Mouse (Mus musculus) cortical plate, adult 2 months (tissue): ENCODE data around the gene Ero1lb.
"Not testable (repeated sequence)": the region's sequence is repeated elsewhere in the genome, so short reads cannot be mapped to it uniquely, and the experiment has no call there.

Experiments used
- CTCF ChIP-seq: fragments of 200-500 bp; IDR thresholded peaks from 2 replicates; pipeline ENCODE4 v1.5.1; 2011; ENCODE audit warnings: mild to moderate bottlenecking, control low read depth, low read length; ENCODE audit not compliant: insufficient read depth; ENCODE audit errors: extremely low read depth
- POLR2A ChIP-seq: fragments of 200-500 bp; IDR thresholded peaks from 2 replicates; pipeline ENCODE4 v1.6.1; 2011; ENCODE audit warnings: mild to moderate bottlenecking, low read length, control low read depth; ENCODE audit not compliant: insufficient read depth; ENCODE audit errors: extremely low read depth

DNA sequence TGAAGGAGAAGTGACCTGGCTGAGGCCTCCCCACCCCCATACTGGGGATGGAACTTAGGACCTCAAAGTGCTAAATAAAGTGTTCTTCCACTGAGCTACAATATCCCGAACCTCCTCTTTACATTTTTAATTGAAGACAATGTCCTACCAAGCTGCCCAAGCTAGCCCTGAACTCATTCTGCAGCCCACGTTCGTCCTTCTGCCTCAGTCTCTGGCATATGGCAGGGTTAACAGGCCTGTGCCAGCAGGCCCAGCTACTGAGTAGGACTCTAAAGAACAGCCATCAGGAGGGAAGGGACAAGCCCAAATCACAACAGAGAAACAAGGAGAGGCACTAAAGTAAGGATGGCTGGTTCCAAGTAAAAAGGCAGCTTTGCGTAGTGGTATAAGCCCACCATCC is 77.1 kb downstream of the Ero1lb start:
- TF ChIP-seq POLR2A, CTCF: not testable (repeated sequence)
